8 mouse cellular contexts compared by ENCODE assay signal in the genomic region with DNA sequence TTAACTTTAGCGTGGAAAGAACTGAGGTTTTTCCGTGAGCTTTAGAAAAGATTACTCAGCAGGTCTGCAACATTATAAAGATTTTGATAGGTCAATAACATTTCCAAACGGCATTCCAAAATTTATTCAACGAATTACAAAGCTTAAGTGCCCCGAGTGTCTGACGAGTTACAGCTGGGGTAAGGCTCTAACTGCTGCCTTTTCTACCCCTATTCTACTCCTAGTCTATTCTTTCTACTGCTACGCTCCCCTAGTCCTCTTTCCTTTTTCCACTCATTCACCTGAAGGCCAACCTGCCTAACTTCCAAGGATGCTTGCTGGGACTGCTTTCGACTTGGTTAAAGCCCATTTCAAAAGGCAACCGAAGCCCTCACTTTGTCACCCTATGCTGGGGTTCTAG. TPM values are rescaled to one million over a fixed set of nuclear protein-coding genes. Genes with fewer than 3 reads are reported as not detected.
DNase-seq lines count a peak whose midpoint lies in the region; ATAC-seq and TF ChIP-seq lines count a peak whose summit lies in the region.

No protein-coding gene starts in this region.

- peak overlapping the region; percentile 86 for H3K4me3 ChIP-seq in gastrocnemius, adult 2 months
- H3K4me3 ChIP-seq in testis, adult 2 months (ENCODE audit: control insufficient read depth, low read depth, low read length): peak overlapping the region; percentile 89
- H3K4me3 ChIP-seq in limb, embryonic 15.5 days: peak overlapping the region; percentile 75
- H3K4me3 ChIP-seq in stomach, postnatal 0 days (ENCODE audit: low read depth, low read length): peak overlapping the region; percentile 63

- TF ChIP-seq EP300 in stomach, postnatal 0 days (optimal IDR thresholded peaks at IDR 0.05): no peak

- peak; percentile 33; the same call in 1 of the 2 replicates for ATAC-seq in limb, embryonic 15.5 days (ENCODE audit: insufficient number of reproducible peaks, low FRiP score, low TSS enrichment, low read depth)
- peak; percentile 28; the same call in 1 of the 2 replicates for ATAC-seq in stomach, postnatal 0 days (ENCODE audit: low FRiP score, low TSS enrichment)

- peak overlapping the region; percentile 46 for H3K9ac ChIP-seq in limb, embryonic 15.5 days
- H3K9ac ChIP-seq in stomach, postnatal 0 days (ENCODE audit: low read length): peak overlapping the region; percentile 55

- TF ChIP-seq CTCF in gastrocnemius, adult 2 months (IDR thresholded peaks at IDR 0.05): no peak
- no peak for TF ChIP-seq CTCF in testis, adult 2 months (IDR thresholded peaks at IDR 0.05; ENCODE audit: control insufficient read depth, insufficient read depth, insufficient replicate concordance, low read depth, low read length)
- TF ChIP-seq CTCF in stomach, postnatal 0 days (IDR thresholded peaks at IDR 0.05; ENCODE audit: low read depth): no peak

- 20% methylated on average over 9 of the region's 9 CpGs for WGBS in limb, embryonic 15.5 days
- 11% methylated on average over 9 of the region's 9 CpGs for WGBS in stomach, postnatal 0 days

- peaks cover 2% of the 10 kb centered on the region for H3K4me1 ChIP-seq in testis, adult 2 months (ENCODE audit: control insufficient read depth, insufficient read depth, low read length)
- peaks cover 6% of the 10 kb centered on the region for H3K4me1 ChIP-seq in limb, embryonic 15.5 days
- H3K4me1 ChIP-seq in stomach, postnatal 0 days (replicated peaks; ENCODE audit: control insufficient read depth, insufficient read depth): no peaks in the 10 kb centered on the region

- no peak for DNase-seq in gastrocnemius, adult 2 months
- DNase-seq in gastrocnemius, adult 8-10 months (ENCODE audit: low spot score in 2 of 2): no peak
- DNase-seq in testis, postnatal 14 days (ENCODE audit: low spot score): no peak
- no peak for DNase-seq in stomach, postnatal 0 days (ENCODE audit: low spot score)
- no peak for DNase-seq in adipocyte (ENCODE audit: low spot score)
- no peak for DNase-seq in cerebellum, adult 8-10 months

- no peaks in the 10 kb centered on the region for H3K27me3 ChIP-seq in testis, adult 2 months (ENCODE audit: control insufficient read depth, insufficient read depth, low read length)
- no peaks in the 10 kb centered on the region for H3K27me3 ChIP-seq in limb, embryonic 15.5 days
- H3K27me3 ChIP-seq in stomach, postnatal 0 days (ENCODE audit: control insufficient read depth, insufficient read depth, low read length): no peaks in the 10 kb centered on the region

- H3K4me2 ChIP-seq in limb, embryonic 15.5 days: peak overlapping the region; percentile 76
- H3K4me2 ChIP-seq in stomach, postnatal 0 days (replicated peaks; ENCODE audit: low read depth): peak overlapping the region; percentile 65

- peaks cover 3% of the 10 kb centered on the region for H3K36me3 ChIP-seq in testis, adult 2 months (ENCODE audit: control insufficient read depth, insufficient read depth, low read length)
- peaks cover 10% of the 10 kb centered on the region for H3K36me3 ChIP-seq in limb, embryonic 15.5 days
- no peaks in the 10 kb centered on the region; the same call in 1 of the 2 replicates for H3K36me3 ChIP-seq in stomach, postnatal 0 days (ENCODE audit: control insufficient read depth, insufficient read depth, low read length)

- H3K27ac ChIP-seq in gastrocnemius, adult 2 months: peak overlapping the region; percentile 90
- peak overlapping the region; percentile 91 for H3K27ac ChIP-seq in testis, adult 2 months (ENCODE audit: control insufficient read depth, insufficient read depth, low read depth, low read length)
- peak overlapping the region; percentile 89 for H3K27ac ChIP-seq in limb, embryonic 15.5 days
- H3K27ac ChIP-seq in stomach, postnatal 0 days (replicated peaks): peak overlapping the region; percentile 87

- TF ChIP-seq POLR2A in testis, adult 2 months (IDR thresholded peaks at IDR 0.05; ENCODE audit: control insufficient read depth, low read depth, low read length): no peak

- H3K9me3 ChIP-seq in limb, embryonic 15.5 days: no peaks in the 10 kb centered on the region
- H3K9me3 ChIP-seq in stomach, postnatal 0 days (ENCODE audit: control insufficient read depth, low read length): no peaks in the 10 kb centered on the region

- intact Hi-C loops in gastrocnemius, adult 2 months (cut with DNase I): loop anchor here (5.0 kb wide), 1 partner anchor 67 kb away; a partner anchor contains a TSS

RNA-seq across cellular contexts. Expression of a gene that starts 0.4 kb away (rescaled TPM):
- under 1 TPM; 0.38 to 0.56 TPM for total RNA-seq in gastrocnemius, adult 2 months (2021)
- total RNA-seq in gastrocnemius, adult 8-10 months (2022): under 1 TPM; 0.27 to 0.49 (median 0.37) TPM
- 19.2 and 19.9 TPM in 2 replicates for polyA plus RNA-seq in testis, adult 2 months (2012; rRNA removed)
- polyA plus RNA-seq in limb, embryonic 15.5 days (2015; fragmentation: Nextera tagmentation; extraction: Ambion mirVana): 1.5 and 1.7 TPM in 2 replicates
- polyA plus RNA-seq in stomach, postnatal 0 days (2015; fragmentation: Nextera tagmentation; extraction: Ambion mirVana): 0.70 and 0.96 TPM in 2 replicates

RNA-seq across cellular contexts. Expression of a gene that starts 0.4 kb away (rescaled TPM):
- 10 to 100 TPM; 18.9 to 20.6 TPM for total RNA-seq in gastrocnemius, adult 2 months (2021)
- total RNA-seq in gastrocnemius, adult 8-10 months (2022): 10 to 100 TPM; 17.4 to 22.6 (median 20.3) TPM
- polyA plus RNA-seq in testis, adult 2 months (2012; rRNA removed): 252 and 509 TPM in 2 replicates
- 21.6 and 23.6 TPM in 2 replicates for polyA plus RNA-seq in limb, embryonic 15.5 days (2015; fragmentation: Nextera tagmentation; extraction: Ambion mirVana)
- 19.0 and 19.3 TPM in 2 replicates for polyA plus RNA-seq in stomach, postnatal 0 days (2015; fragmentation: Nextera tagmentation; extraction: Ambion mirVana)

RNA-seq across cellular contexts. Expression of a gene that starts 32.8 kb away (rescaled TPM):
- 10 to 100 TPM; 13.4 to 15.6 TPM for total RNA-seq in gastrocnemius, adult 2 months (2021)
- 10 to 100 TPM in 2 of 4 experiments, 1 to 10 TPM in 2; 6.8 to 14.0 (median 10.0) TPM for total RNA-seq in gastrocnemius, adult 8-10 months (2022)
- polyA plus RNA-seq in testis, adult 2 months (2012; rRNA removed): 10.9 and 20.3 TPM in 2 replicates
- polyA plus RNA-seq in limb, embryonic 15.5 days (2015; fragmentation: Nextera tagmentation; extraction: Ambion mirVana): 21.9 and 25.3 TPM in 2 replicates
- 21.4 and 25.1 TPM in 2 replicates for polyA plus RNA-seq in stomach, postnatal 0 days (2015; fragmentation: Nextera tagmentation; extraction: Ambion mirVana)

Comparison
In these comparisons a context has a peak if more than half of its experiments do, and no peak if none do; other contexts are left out.
1. RNA of a gene that starts 0.4 kb away (polyA plus RNA-seq): 252 to 509 TPM in testis, adult 2 months; 21.6 to 23.6 TPM in limb, embryonic 15.5 days and 19.0 to 19.3 TPM in stomach, postnatal 0 days; every median in the first group is over 10 times any median in the second.
2. Peak in every context shown above with its lines, with median percentiles within 50 percentile points of each other: H3K27ac ChIP-seq and H3K4me3 ChIP-seq.